Mouse (Mus musculus) NIH3T3 (cell line): ENCODE measurements at regions not wholly inside any gene's neighbourhood (a gene's known extent, or its start where the extent isn't known, plus 50 kb on each side); places are given as distances from the start of the nearest gene placed in this dataset.

ENCODE experiments used
- DNase-seq: peaks from one replicate; pipeline ENCODE4 v3.0.0-alpha.2; 2012; ENCODE audit warnings: low read depth

GRCm38 (mm10) chr2:48250174-48250573 is 563.7 kb upstream of the Acvr2a start:
- DNase-seq, result no peak

DNA sequence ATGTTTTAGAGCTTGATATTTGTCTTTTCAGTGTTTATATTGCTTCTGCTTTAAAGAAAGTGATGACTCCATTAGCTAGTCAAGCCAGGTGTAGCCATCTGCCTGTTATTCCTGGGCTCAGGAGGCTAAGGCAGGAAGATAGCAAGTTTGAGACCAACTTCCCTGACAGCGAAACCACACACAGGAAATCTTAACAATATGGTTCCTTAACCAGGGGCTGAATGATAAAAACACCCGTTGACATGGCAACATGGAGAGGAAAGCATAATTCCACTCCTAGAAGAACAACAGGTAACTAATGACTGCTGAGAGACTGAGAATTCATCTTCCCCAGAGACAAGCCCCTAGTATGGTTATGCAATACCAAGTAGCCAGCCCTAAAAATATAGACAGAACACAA is 553.6 kb upstream of the Acvr2a start:
- DNase-seq, result no peak
